Mouse (Mus musculus) bone marrow, adult 2 months (tissue): Measurements from ENCODE around the gene Sbk2.

ENCODE experiments used
- CTCF ChIP-seq: fragments of 200-500 bp; IDR thresholded peaks from 2 replicates; pipeline ENCODE4 v1.5.1; 2011; ENCODE audit warnings: low read length, control low read depth; ENCODE audit not compliant: control insufficient read depth, insufficient read depth
- POLR2A ChIP-seq: fragments of 200-500 bp; IDR thresholded peaks from 2 replicates; pipeline ENCODE4 v1.6.1; 2011; ENCODE audit warnings: low read depth, mild to moderate bottlenecking, control low read depth, low read length, borderline replicate concordance; ENCODE audit not compliant: control insufficient read depth

DNA sequence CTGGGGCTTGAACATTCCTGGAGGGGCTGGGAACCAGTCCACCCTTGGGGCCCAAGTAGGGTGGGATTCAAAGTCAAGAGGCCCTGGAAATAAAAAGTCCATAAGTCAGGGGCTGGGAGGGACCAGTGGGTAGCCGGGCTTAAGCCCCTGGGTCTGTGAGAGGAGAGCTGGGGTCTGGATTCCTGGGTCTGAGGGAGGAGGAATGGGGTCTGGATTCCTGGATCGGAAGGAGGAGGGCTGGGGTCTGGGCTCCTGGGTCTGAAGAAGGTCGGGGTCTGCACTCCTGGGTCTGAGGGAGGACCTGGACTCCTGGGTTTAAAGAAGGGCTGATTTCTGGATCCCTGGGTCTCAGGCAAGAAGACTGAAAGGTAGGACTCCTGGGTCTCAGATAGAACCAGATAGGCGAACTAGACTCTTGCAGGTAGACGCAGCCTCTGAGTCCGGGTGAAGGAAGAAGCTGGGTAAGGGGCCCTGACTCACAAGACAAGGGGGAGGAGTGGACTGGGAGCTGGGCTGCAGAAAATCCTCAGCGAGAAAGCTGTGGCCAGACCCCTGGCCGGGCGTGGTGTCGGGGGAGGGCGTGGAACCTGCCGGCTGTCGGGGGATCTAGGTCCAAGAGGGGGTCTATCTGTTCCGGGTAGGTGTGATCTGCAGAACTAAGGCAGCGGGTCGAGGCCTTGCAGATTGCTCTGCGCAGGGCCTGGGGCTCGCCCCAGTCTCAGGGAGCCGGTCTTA, 31.2 kb upstream of the Sbk2 start:
- no peak for TF ChIP-seq CTCF
- TF ChIP-seq POLR2A, result no peak
